Mouse (Mus musculus) cortical plate, adult 2 months (tissue): ENCODE results near the gene Tmem37. TPM values are rescaled to one million over a fixed set of nuclear protein-coding genes. Genes with fewer than 3 reads are reported as not detected.

Experiments
- H3K27ac ChIP-seq: fragments of 200-500 bp; 2 replicates; pipeline ENCODE4 v1.5.1; 2012; ENCODE audit warnings: low read length, control low read depth, inconsistent platforms; ENCODE audit not compliant: insufficient read depth
- H3K4me1 ChIP-seq: fragments of 200-500 bp; 2 replicates; pipeline ENCODE4 v1.6.1; 2011; ENCODE audit warnings: low read length; ENCODE audit not compliant: control insufficient read depth, insufficient read depth
- H3K4me3 ChIP-seq: fragments of 200-500 bp; 2 replicates; pipeline ENCODE4 v1.5.1; 2011; ENCODE audit warnings: mild to moderate bottlenecking, low read length, control low read depth; ENCODE audit not compliant: insufficient read depth
- CTCF ChIP-seq: fragments of 200-500 bp; IDR thresholded peaks from 2 replicates; pipeline ENCODE4 v1.5.1; 2011; ENCODE audit warnings: mild to moderate bottlenecking, control low read depth, low read length; ENCODE audit not compliant: insufficient read depth; ENCODE audit errors: extremely low read depth
- POLR2A ChIP-seq: fragments of 200-500 bp; IDR thresholded peaks from 2 replicates; pipeline ENCODE4 v1.6.1; 2011; ENCODE audit warnings: mild to moderate bottlenecking, low read length, control low read depth; ENCODE audit not compliant: insufficient read depth; ENCODE audit errors: extremely low read depth
- polyA plus RNA-seq: library from polyadenylated mRNA; depleted of rRNA; stranded (reverse); fragments of >200 nt; gene quantifications from 2 replicates; pipeline ENCODE4 v1.2.3, GENCODE M21; 2012

Tmem37 gene
- polyA plus RNA-seq, 1 experiment = 3.0 TPM

- TF ChIP-seq CTCF (no peak), POLR2A (no peak)
- 0 out of 2 replicates have a peak overlapping the region, but pooled peaks have one; percentile 82 for H3K27ac ChIP-seq
These were observed 41.8 kb upstream of the Tmem37 start for GRCm38 (mm10) chr1:120115671-120116081.

GRCm38 (mm10) chr1:120112251-120113187 lies 38.6 kb upstream of the Tmem37 start:
- Histone ChIP-seq H3K4me3 (no peak overlapping the region), H3K4me1 (no peaks in the 10 kb centered on the region), H3K27ac (no peak overlapping the region)
- no peak for TF ChIP-seq CTCF

More at GRCm38 (mm10) chr1:120115671-120116081, 41.8 kb upstream of the Tmem37 start:
- Histone ChIP-seq H3K4me1 (no peaks in the 10 kb centered on the region), H3K4me3 (no peak overlapping the region)

- Histone ChIP-seq H3K27ac (no peak overlapping the region), H3K4me3 (no peak overlapping the region), H3K4me1 (no peaks in the 10 kb centered on the region)
- TF ChIP-seq POLR2A (no peak), CTCF (no peak)
These were observed 37.9 kb upstream of the Tmem37 start for GRCm38 (mm10) chr1:120111766-120112165.

DNA sequence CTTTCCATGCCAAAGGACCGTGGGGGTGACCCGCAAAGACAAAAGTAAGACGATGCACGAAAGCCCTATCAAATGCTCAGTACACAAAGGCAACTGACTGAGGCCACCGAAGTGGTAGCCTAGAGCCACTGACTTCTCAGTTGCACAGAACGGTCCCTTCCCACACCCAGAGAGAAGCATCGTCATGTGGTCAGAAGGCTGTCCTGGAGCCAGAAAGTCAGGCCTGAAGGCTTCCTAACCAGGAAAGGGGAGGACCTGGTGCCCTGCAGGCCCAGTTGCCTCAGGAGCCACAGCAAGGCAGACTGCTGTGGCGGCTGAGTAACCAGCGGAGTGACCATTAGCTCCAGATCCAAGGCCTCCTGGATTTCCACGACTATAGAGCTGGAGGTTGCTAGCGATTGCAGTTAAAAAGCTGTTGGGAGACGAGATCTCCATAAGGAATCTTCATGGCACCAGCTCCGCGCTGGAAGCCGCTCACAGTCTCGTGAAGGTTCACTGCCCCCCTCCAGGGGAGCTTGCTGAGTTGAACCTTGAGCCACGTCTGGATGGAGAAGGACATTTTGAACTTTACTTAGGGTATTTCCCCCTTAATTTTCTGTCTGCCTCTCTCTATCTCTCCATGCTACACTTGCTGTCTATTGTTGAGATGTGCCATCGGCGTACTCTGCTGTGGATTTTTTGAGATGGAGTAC lies 36.0 kb upstream of the Tmem37 start:
- no peak overlapping the region for H3K4me3 ChIP-seq
- H3K27ac ChIP-seq = no peak overlapping the region
- no peaks in the 10 kb centered on the region for H3K4me1 ChIP-seq
- TF ChIP-seq CTCF = no peak
- no peak for TF ChIP-seq POLR2A

- TF ChIP-seq CTCF (no peak), POLR2A (no peak)
- Histone ChIP-seq H3K4me1 (no peaks in the 10 kb centered on the region), H3K27ac (no peak overlapping the region), H3K4me3 (no peak overlapping the region)
These were observed 31.7 kb upstream of the Tmem37 start for GRCm38 (mm10) chr1:120105556-120105959.

DNA sequence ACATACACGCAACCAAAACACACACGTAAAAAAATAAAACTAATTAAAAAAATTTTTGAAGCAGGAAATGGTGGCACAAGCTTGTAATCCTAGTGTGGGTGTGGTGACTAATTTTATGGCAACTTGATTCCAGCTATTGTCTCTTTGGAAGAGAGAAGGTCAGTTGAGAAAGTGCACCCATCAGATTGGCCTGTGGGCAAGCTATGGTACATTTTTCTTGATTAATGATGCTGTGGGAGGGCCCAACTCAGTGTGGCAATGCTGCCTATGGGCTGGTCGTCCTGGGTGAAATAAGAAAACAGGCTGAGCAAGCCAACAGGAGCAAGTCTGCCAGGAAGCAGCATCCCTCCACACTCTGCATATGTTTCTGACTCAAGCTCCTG lies 27.3 kb upstream of the Tmem37 start:
- no peak for TF ChIP-seq CTCF
- Histone ChIP-seq H3K27ac (no peak overlapping the region), H3K4me1 (no peaks in the 10 kb centered on the region), H3K4me3 (no peak overlapping the region)

DNA sequence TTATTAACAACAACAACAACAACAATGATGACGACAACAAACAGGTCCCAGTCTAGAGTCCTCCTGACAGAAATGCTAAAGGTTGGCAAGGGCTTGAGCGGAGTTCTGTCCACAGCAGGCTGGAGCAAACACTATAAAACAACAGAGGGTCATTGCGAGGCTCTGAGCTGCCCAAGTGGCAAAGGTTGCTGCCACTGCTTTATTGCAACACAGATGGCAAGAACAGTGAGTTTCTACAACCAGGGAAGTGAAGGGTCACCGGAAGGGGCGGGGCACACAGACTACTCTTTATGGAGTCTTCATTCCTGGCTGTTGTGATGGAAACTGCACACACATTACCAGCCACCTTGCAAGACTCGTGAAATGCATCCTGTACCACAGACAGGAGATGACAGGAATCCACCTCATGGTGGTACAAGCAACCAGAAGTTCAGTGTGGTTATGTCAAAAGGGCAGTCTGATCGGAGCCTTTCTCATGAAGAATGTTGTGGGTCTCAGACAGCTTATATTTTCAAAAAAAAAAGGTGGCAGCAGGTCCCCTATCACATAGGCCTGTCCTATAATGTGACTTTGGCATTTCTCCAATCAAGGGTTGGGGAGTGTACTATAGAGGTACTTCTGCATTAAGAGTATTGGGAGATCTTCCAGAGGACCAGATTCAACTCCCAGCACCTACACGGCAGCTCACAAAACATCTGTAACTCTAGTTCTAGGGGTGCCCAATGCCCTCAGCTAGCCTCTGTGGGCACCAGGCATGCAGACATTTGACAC lies 26.8 kb upstream of the Tmem37 start:
- no peak for TF ChIP-seq CTCF
- TF ChIP-seq POLR2A = no peak
- no peak overlapping the region for H3K27ac ChIP-seq
- no peaks in the 10 kb centered on the region for H3K4me1 ChIP-seq
- H3K4me3 ChIP-seq = no peak overlapping the region

GRCm38 (mm10) chr1:120099483-120099882 lies 25.6 kb upstream of the Tmem37 start:
- Histone ChIP-seq H3K27ac (no peak overlapping the region), H3K4me3 (no peak overlapping the region), H3K4me1 (no peaks in the 10 kb centered on the region)
- no peak for TF ChIP-seq CTCF
- no peak for TF ChIP-seq POLR2A

DNA sequence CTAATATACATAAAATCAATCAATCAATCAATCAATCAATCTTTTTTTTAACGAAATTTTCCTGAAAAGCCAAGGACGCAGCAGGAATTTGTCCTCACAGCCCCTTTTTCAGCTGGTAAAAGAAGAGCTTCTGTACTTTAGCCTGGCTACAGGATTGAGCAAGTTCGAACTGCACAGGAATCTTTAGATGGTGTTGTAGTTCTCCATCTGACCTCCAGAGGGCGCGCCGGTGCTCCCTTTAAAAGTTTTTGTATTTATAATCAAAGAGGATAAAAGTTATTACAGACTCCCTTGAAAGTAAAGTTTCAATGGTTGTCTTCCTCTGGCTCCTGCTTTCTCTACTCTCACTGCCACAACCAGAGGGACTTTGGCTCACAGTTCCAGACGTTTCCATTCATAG lies 24.5 kb upstream of the Tmem37 start:
- Histone ChIP-seq H3K4me1 (no peaks in the 10 kb centered on the region), H3K4me3 (no peak overlapping the region)
- TF ChIP-seq CTCF (peak; percentile 70), POLR2A (no peak)

More for the DNA sequence above, 24.5 kb upstream of the Tmem37 start:
- H3K27ac ChIP-seq = no peak overlapping the region
